Mouse (Mus musculus) left cerebral cortex, adult 8-10 months (tissue): ENCODE measurements around the gene Gm17949. TPM values are rescaled to one million over a fixed set of nuclear protein-coding genes. Genes with fewer than 3 reads are reported as not detected.

Experiments used
- DNase-seq, 2 experiments: peaks; one replicate each; pipeline ENCODE4 v3.0.0; 2022; ENCODE audit warnings: low spot score in 2 of 2
- total RNA-seq, 4 experiments: library from RNA; stranded (reverse); gene quantifications; 2 replicates each; pipeline ENCODE4 v1.2.4; 2022

Gm17949 gene
- under 1 TPM in 3 of 4 experiments, not detected in 1; 0.48 to 0.65 (median 0.53) TPM for total RNA-seq

DNA sequence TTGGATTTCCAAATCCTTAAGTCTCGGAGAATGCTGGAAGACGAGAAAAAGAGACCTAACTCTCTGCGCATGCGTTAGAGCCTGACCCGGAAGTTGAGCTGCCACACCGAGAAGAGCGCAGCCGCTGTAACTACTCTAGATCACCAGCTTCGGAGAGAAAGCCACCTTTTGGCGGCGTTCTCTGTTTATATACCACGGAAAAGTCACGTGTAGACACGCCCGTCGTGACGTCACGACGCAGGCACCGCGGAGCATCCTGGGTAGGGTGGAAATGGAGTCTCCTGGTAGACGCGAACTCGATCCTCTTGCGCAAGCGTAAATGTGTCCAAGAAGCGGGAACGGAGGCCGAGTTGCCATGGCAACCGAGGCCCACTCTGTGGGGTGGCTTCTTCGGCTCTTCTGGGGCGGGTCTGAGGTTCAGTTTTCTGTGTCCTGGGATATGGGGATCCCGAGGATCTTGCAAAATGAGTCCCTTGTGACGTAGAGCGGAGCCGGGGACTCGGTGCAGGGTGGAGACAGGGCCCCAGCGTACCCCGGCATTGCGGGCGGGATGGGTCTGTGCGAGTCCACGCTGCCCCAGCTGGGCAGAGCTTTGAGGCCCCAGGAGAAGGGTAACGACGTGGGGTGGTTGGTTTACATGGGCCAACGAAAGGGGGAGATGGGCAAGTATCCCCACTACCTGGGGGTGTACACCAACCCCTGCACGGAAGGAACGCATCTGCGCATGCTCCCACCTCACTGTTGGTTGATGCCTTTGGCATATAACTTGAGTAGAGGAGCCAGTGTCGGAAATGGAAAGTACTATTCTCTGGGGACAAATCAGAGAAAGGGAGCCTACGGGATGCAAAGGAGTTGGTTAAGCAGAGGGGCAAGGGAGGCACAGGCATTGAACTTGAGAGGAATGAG lies at the start of gene Gm17949, which contains the start of gene Gtf2f1:
Gene Gm17949 (plus strand): TSS at position 234 of the 906 bp plus-strand sequence.
Gene Gtf2f1 (minus strand): TSS at position 53 of the 906 bp plus-strand sequence.
- peak; percentile 97 to 98 for DNase-seq

DNA sequence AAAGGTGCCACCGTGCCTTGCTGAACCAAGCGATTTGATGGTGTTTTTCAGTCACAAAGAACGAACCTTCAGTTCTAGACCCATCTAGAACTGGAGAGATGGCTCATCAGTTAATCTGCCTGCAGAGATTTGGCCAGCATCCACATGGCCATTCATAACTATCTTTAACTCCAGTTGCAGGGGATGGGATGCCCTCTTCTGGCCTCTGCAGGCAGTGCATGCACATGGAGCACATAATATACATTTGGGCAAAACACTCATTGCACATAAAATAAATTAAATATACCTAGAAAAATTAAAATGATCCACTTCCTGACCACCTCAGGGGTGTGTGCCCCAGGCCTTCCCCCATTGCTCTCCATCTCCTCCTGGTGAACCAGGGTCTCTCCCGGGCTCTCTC lies 49.4 kb upstream of the Gm17949 start:
- DNase-seq, result no peak

DNA sequence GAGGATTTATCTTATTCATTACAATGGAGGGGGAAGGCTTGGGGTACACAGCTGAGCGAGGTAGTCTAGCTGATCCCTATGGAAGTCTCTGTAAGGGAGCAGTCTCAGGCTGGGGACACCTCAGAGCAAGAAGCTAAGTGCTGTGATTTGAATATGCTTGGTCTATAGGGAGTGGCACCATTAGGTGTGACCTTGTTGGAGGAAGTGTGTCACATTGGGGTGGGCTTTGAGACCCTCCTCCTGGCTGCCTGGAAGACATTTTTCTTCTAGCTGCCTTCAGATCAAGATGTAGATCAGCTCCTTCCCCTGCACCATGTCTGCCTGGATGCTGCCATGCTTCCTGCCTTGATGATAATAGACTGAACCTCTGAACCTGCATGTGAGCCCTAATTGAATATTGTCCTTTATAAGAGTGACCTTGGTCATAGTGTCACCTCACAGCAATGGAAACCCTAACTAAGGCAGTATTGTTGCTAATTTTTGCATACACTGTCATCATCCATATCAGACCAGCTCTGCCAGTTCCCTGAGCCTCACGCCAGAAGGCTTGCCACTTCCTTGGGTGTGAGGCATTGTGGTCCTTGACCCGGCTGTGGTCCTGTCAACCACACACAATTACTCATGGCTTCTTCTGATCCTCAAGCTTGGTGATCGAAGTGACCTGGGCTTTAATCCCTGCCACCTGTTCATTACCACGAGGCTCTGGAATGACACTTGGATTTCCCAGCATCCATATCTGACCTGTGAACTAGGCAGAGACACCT lies 48.4 kb upstream of the Gm17949 start:
- DNase-seq, result no peak

DNA sequence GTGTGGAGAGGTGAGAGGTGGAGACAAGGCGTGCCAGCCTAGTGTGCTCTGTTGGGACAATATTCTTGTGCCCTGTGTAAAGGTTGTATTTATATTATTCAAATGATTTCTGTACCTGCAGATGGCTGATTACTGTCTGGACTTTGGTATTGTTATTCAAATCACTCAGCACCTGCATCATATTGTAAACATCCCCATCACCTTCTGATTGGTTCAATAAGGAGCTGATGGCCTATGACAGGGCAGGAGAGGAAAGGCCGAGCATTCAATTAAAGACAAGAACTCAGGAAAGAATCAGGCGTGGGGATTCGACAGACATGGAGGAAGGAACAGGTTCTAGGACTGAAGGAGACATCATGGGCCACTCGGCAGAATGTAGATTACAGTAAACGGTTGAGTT lies 47.6 kb upstream of the Gm17949 start:
- DNase-seq, result no peak

DNA sequence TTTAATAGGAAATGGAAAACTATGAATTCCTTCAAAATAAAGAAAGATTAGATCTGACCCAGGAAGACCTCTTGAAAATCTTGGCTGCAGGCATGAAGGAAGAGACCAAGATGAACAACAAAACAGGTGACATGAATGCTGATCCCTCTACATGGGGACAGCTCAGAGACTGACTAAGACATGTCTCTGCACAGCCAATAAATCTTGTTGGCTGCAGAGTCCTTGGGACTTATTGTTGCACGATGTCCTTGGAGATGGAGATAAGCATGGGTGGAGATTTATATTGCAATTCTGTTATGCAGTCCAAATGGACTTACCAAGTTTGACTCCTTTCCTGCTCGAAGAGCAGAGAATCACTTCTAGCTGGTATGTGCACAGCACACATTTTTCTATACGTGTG lies 41.9 kb upstream of the Gm17949 start:
- DNase-seq, result no peak

DNA sequence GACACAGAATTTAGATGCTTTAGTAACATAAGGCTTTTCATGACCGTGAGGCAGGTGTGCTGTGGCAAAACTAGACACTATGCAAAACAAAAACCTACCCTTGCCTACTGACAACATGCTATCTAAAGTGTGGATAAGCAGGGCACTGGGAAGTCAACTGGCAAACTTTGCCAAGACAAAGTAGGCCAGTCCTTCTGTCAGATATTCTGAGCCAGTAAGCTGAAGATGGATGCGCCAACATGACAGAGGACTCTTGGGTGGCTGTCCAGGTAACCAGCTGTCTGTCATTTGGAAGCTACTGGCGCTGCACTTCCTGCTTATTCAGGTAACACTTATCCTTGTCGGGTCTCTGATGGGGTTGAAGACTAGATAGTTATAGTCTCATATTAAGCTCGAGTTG lies 41.2 kb upstream of the Gm17949 start:
- DNase-seq, result no peak

DNA sequence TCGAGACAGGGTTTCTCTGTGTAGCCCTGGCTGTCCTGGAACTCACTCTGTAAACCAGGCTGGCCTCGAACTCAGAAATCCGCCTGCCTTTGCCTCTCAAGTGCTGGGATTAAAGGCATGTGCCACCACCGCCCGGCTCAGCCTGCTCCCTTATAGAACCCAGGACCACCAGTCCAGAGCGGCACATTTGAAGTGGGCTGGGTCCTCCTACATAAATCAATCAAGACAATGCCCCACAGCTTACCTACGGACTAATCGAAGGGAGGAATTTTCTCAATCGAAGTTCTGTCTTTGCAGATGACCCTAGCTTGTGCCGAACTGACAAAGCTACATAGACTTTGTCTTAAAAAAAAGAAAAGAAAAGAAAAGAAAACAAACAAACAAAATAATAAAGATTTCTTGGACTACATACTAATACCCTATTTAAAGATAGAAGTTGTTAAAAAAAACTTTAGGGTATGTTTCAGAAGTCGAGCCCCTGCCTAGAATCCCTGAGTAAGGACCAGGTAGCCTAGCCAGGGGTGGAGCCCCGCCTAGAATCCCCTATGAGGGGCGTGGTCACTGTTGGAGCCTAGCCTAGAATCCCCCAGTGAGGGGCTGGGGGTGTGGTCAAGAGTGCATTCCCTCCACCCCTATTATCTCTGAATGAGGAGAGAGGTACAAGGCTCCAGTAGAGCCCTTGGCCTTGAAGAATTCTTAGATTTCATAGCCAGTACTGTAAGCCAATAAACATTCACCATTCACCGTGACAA lies 37.1 kb upstream of the Gm17949 start:
- DNase-seq, result no peak

DNA sequence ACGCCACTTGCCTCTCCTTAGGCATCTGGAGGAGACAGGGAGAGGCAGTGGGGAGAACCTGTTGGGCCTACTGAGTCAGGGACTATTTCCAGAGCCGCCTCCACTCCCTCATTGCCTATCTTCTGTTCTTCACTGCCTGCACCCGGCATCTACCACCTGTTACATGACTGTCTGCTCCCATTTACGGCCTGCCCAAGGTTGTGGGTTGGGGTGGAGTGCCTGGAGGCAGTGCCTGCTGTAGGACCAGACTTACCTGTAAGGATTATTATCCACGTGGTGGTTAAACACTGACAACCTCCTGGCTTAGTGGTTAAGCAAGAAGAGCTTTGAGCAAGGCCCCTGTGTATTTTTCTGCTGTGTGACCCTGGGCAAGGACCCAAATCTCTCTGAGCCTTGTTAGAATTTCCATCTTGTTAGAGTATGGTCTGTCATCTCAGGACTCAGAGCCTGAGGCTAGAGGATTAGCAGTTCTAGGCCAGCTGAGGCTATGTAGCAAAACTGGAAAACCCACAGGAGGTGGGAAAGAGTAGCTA lies 36.5 kb upstream of the Gm17949 start:
- no peak for DNase-seq

DNA sequence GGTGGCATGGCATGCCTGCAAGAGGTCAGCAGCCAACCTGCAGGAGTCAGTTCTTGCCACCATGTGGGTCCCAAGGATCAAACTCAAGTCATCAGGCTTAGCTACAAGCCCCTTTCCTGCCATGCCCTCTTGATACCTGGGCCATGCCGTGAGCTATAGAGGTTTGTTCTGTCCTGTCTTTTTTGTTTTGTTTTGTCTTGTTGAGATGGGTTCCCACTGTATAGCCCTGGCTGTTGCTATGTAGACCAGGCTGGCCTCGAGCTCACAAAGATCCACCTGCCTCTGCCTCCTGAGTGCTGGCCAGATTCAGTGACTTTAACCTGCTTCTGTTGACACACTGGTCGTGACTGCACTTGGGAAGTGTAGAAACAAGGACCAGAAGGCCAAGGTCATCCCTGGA lies 35.9 kb upstream of the Gm17949 start:
- DNase-seq, result no peak

DNA sequence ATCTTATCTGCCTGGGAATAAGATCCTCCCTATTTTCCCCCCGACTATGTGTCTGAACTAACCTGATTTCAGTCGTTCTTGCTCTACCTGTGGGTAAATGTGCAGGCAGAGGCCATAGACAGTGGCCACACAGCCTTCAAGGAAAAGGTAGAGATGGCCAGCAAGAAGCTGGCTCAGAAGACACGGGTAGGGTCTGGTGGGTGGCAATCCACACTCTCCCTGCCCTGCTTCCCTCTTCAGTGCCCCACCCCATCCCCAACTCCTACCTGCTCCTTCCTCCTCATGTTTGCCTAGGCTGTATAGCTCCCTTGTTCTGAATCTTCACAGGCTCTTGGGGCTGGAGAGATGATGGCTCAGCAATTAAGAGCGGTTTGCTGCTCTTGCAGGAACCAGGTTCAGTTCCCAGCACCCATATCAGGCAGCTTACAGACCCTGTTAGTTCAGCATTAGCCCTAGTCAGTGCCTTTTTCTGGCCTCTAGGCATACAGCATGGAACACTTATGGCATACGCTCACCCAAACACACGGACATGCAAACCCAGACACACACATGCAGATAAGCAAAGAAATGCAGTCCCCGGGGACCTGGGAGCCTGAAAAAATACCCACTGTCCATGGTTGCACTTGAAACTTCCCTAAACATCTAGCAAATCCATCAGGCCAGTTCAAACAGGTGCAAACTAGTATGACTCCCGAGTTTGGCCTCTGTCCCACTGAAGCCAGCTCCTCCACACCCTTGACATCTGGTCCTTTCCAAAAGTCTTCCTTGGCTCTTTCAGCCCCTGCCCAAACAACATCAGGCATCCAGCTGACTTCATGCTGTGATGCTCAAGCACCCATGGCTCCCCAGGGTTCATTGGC lies 34.5 kb upstream of the Gm17949 start:
- no peak for DNase-seq

DNA sequence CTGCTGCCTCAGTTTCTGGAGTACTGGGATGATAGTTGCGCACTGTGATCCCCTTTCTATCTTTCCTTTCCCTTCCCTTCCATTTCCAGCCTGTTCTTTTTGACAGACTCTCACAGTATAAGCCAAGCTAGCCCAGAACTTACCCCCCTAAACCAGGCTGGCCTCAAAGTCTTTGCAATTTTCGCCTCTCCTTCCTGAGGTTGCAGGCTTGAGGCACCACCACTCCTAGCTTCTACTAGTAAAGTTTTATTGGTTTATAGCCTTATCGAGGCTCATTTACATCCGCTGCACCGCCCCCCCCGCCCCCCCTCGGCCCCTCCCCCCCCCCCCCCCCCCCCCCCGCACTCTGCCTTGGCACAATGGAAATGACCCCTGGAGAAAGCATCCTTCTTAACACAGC lies 31.7 kb upstream of the Gm17949 start:
- DNase-seq, result no peak

DNA sequence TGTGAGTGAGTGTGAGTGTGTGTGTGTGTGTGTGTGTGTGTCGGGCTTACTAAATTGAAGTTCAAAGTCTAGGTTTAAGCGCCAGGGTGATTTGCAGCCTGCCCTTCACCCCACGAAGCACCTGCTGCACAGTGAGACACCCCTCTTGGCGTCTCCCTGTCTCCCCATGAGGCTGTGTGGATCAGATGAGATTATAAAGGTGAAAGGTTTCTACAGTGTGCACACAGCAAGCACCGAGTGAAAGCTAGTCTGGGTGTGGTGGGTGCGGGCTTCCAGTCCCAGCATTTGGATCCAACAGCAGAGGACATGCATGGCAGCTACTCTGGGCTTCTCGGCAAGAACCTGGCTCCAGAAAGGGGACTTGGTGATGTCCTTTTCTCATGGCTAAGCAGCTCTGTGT lies 30.2 kb upstream of the Gm17949 start:
- DNase-seq, result no peak

DNA sequence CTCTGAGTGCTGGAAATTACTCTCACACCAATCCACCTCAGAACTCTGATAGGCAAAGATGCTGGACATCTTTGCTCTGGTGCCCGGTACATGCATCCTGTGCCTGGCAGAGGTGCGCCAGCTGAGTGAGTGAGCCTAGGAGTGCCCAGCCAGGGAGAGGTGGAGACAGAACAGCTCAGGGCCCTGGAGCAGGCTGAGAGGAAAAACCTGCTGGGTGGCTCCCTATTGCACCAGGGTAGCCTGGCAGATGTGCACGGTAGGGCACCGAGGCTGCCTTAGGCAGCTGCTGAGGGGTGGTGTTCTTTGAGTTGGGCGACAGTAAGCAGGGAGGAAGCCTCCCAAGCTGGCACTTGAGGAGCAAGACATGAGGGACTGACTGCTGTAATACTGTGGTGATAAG lies 29.3 kb upstream of the Gm17949 start, which contains the start of gene Acer1:
Gene Acer1 (minus strand): TSS at position 114 of the 400 bp plus-strand sequence.
- DNase-seq, result no peak

DNA sequence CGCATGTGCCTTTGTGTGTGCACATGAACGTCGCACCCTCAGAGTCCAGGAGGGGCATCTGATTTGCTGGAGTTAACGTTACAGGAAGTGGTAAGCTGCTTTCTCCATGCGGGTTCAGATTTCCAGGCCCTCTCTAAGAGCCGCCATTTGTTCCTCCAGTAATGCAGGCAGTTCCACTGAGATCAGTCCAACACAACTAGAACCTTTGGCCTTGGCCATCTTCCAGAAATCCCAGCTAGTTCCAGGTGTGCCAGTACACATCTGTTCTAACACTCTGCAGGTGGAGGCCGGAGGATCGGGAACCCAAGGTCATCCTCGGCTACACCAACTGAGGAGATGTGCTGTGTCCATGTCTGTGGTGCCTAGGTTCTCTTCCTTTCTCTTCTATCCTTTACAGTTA lies 26.4 kb upstream of the Gm17949 start:
- DNase-seq, result no peak

DNA sequence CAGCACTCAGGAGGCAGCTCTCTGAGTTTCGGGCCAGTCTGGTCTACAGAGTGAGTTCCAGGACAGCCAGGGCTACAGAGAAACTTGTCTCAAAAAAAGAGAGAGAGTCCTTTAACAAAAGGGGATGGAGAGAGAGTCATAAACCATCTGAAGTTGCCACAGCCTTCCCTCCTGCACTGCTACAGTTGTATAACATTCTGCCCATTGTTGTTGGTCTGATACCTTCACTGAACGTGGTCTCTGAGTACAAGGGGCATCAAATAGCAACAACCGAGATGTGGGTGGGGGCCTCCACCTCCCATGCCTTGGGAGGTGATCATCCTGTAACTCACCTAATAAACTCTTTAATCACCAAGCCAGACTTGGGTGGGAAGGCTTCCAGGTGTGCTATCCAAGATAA lies 25.6 kb upstream of the Gm17949 start:
- DNase-seq, result no peak

DNA sequence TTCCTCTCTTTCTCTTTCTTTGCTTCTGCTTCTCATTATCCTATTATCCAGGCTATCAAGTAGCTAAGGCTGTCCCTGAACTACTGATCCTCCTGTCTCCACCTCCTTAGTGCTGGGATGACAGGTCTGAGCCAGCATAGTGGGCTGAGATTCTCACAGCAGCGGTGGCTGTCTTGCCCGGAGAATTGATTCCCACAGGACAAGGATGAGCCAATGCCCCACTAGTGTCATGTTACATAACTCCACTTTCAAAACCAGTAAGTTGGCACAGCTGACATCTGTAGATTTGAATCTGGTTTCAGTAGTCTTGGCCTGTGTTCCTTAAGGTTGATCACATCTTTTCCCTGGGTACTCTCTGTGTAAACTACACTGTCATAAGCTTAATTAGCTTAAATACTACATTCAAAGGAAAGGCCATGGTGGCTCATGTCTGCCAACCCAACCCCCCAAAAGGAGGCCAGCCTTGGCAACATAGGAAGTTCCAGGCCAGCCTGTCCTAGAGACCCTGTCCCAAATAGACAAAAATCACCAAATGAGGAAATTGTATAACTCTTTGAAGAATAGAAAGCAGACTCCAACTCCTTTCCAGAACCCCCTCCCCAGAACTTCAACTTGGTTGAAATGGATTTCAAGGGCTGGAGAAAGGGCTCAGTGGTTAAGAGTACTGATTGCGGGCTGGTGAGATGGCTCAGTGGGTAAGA lies 25.0 kb upstream of the Gm17949 start:
- DNase-seq, result no peak

DNA sequence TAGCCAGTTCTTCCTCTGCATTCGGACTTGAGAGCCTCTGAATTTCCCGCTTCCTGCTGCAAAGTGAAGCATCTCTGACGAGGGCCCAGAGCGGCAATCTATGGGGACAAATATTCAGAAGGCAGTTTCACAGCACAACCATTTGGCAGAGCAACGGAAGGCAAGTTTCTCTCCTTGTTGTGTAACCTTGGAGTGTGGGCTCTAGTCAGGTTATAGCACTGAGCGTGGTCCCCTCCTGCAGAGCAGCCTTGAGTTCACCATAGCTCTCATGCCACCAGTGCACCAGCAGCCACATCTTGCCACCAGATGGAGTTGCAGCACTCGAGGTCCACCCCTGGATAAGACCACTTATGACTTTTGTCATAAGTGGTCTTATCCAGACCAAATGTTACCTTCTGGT lies 22.8 kb upstream of the Gm17949 start:
- DNase-seq, result no peak

DNA sequence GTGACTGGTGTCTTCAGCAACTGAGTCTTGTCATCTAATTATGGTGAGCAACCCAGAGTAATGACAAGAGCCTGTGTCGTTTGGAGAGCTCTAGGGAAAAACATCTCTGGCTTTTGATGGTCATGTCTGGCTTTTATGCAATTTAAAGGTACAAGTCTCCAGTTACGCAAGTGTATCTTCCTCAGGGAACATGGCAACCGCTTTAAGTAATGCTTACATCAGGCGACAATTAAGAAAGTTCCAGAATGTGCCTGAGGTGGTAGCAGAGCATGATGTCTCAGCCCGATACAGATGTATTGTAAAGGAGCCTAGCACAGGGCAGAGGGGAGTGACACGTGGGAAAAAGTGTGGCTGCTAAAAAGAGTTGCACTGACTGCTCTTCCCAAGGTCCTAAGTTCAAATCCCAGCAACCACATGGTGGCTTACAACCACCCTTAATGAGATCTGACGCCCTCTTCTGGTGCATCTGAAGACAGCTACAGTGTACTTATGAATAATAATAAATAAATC lies 22.3 kb upstream of the Gm17949 start:
- DNase-seq, result no peak

DNA sequence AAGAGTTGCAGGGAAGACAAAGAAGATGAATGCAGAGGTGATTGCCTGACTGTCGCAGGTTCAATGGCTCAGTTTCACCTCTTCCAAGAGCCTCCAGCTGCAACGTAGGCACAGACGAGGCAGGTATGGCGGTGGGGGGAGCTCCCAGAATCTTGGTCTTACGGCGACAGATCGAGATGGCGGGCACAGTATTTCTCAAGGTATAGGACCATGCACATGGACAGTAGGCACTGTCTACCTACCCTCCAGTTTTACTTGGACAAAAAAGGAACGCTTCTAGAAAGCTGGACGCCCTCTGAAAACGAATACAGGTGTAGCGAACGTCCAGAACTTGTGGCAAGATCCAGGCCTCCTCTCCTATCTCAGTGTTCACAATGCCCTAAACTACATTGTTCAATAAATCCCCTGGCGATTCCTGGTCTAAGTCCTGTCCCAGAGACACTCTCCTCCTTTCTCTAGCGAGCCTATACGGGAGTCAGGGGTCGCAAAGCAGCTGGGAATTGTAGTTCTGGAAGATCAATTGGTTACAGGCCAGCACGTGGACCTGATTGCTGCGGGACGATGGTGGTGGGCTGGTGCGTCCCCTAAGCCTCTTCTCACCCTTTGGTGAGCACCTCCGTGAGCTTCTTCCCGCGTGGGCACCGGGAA lies 21.7 kb upstream of the Gm17949 start:
- DNase-seq, result peak in 1 of 2 experiments; percentile 81
